Mouse (Mus musculus): ENCODE data around the gene Tprgl.
A peak's percentile ranks its signal among the peaks of the same experiment; 100 is the strongest.

Gene Tprgl

GRCm38 (mm10) chr4:154159961-154160537 is 417 bp downstream of the Tprgl start:
- peak; percentile 45 for DNase-seq (ENCODE audit: low spot score)

GRCm38 (mm10) chr4:154159002-154159401 is 1.5 kb downstream of the Tprgl start:
- DNase-seq (ENCODE audit: low spot score), result peak; percentile 91

- DNase-seq (ENCODE audit: low spot score), result no peak
Measured at GRCm38 (mm10) chr4:154157970-154158662, 2.4 kb downstream of the Tprgl start.

- no peak for DNase-seq (ENCODE audit: low spot score)
Measured at GRCm38 (mm10) chr4:154156050-154156449, 4.4 kb downstream of the Tprgl start.

GRCm38 (mm10) chr4:154154104-154154503 is 6.4 kb downstream of the Tprgl start:
- DNase-seq (ENCODE audit: low spot score), result no peak

GRCm38 (mm10) chr4:154146342-154146741 is 14.1 kb downstream of the Tprgl start:
- DNase-seq (ENCODE audit: low spot score), result no peak

- DNase-seq (ENCODE audit: low spot score), result no peak
Measured at GRCm38 (mm10) chr4:154144712-154145111, 15.8 kb downstream of the Tprgl start.

GRCm38 (mm10) chr4:154142211-154143040 is 18.0 kb downstream of the Tprgl start, which contains the start of gene Wrap73:
Gene Wrap73 (plus strand): TSS chr4:154142372.
- peak; percentile 85 for DNase-seq (ENCODE audit: low spot score)

GRCm38 (mm10) chr4:154141009-154141867 is 19.2 kb downstream of the Tprgl start:
- no peak for DNase-seq (ENCODE audit: low spot score)

- DNase-seq (ENCODE audit: low spot score), result no peak
Measured at GRCm38 (mm10) chr4:154140213-154141008, 20.1 kb downstream of the Tprgl start.

- DNase-seq (ENCODE audit: low spot score), result no peak
Measured at GRCm38 (mm10) chr4:154140182-154140212, 20.5 kb downstream of the Tprgl start, which contains the start of gene Trp73. Gene Trp73 (minus strand): TSS chr4:154140208.

GRCm38 (mm10) chr4:154139671-154140181 is 20.7 kb downstream of the Tprgl start:
- DNase-seq (ENCODE audit: low spot score), result no peak

- DNase-seq (ENCODE audit: low spot score), result no peak
Measured at GRCm38 (mm10) chr4:154137139-154137538, 23.3 kb downstream of the Tprgl start.

- no peak for DNase-seq (ENCODE audit: low spot score)
Measured at GRCm38 (mm10) chr4:154134803-154135202, 25.7 kb downstream of the Tprgl start.

- DNase-seq (ENCODE audit: low spot score), result no peak
Measured at GRCm38 (mm10) chr4:154131894-154132293, 28.6 kb downstream of the Tprgl start.

- DNase-seq (ENCODE audit: low spot score), result no peak
Measured at GRCm38 (mm10) chr4:154129950-154130349, 30.5 kb downstream of the Tprgl start.

- DNase-seq (ENCODE audit: low spot score), result no peak
Measured at GRCm38 (mm10) chr4:154127273-154127672, 33.2 kb downstream of the Tprgl start.

GRCm38 (mm10) chr4:154125202-154125601 is 35.3 kb downstream of the Tprgl start:
- DNase-seq (ENCODE audit: low spot score), result no peak

- no peak for DNase-seq (ENCODE audit: low spot score)
Measured at GRCm38 (mm10) chr4:154123553-154123952, 36.9 kb downstream of the Tprgl start.

- DNase-seq (ENCODE audit: low spot score), result no peak
Measured at GRCm38 (mm10) chr4:154122374-154122773, 38.1 kb downstream of the Tprgl start.

- peak; percentile 72 for DNase-seq (ENCODE audit: low spot score)
Measured at GRCm38 (mm10) chr4:154121800-154122199, 38.7 kb downstream of the Tprgl start.

Data from c-Kit-positive CD71-positive TER-119-positive erythroid progenitor cells, embryonic 14.5 days (primary cell).